Mouse (Mus musculus) olfactory bulb, adult 2 months (tissue): Measurements from ENCODE around the gene Sult1a1.

Experiments used
- CTCF ChIP-seq: fragments of 200-500 bp; IDR thresholded peaks from 2 replicates; pipeline ENCODE4 v1.5.1; 2012; ENCODE audit warnings: low read depth, mild to moderate bottlenecking, low read length, moderate library complexity; ENCODE audit not compliant: insufficient read depth
- POLR2A ChIP-seq: fragments of 200-500 bp; IDR thresholded peaks from 2 replicates; pipeline ENCODE4 v1.6.1; 2012; ENCODE audit warnings: mild to moderate bottlenecking, low read depth, low read length, moderate library complexity; ENCODE audit not compliant: insufficient read depth

DNA sequence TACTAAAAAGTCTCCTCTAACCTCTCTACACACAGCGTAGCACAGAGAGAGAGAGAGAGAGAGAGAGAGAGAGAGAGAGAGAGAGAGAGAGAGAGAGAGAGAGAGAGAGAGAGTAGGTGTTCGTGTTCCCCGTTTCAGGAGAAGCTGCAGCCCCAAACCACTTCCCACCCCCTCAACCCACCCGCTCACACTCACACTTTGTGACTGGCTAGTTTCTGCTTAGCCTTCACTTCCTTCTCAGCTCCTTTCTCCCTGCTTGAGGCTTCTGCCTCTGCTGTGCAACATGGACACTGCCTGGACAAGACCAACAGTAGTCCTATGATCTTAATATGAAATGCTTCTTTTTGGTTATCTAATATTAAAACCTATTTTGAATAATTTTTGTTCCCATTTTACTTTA is 34.0 kb upstream of the Sult1a1 start:
- TF ChIP-seq CTCF (no peak), POLR2A (no peak)
